Mouse (Mus musculus) stomach, postnatal 0 days (tissue): Measurements from ENCODE around the gene Zc3h15.

Source experiments
- CTCF ChIP-seq: IDR thresholded peaks from 2 replicates; pipeline ENCODE4 v1.5.1; 2016; ENCODE audit warnings: antibody characterized with exemption, low read depth, mild to moderate bottlenecking, moderate library complexity
- EP300 ChIP-seq: optimal IDR thresholded peaks from 2 replicates; pipeline ENCODE3; 2016; ENCODE audit warnings: antibody characterized with exemption

GRCm38 (mm10) chr2:83695345-83696247, 51.4 kb downstream of the Zc3h15 start:
- TF ChIP-seq CTCF (no peak), EP300 (no peak)
